Mouse (Mus musculus) forebrain, embryonic 14.5 days (tissue): Measurements from ENCODE around the gene Cep97. TPM values are rescaled to one million over a fixed set of nuclear protein-coding genes. Genes with fewer than 3 reads are reported as not detected.
"Not testable (repeated sequence)": the region's sequence is repeated elsewhere in the genome, so short reads cannot be mapped to it uniquely, and the experiment has no call there.

Experiments
- ATAC-seq: fragments of 200-750 bp; cut with Nextera tagmentation; 2 replicates; pipeline ENCODE4 v1.8.0; 2017; ENCODE audit warnings: mild to moderate bottlenecking, moderate library complexity
- DNase-seq: peaks from one replicate; pipeline ENCODE4 v3.0.0-alpha.2; 2015; ENCODE audit warnings: low spot score
- H3K27ac ChIP-seq: fragments of 300-500 bp; sonication (generic); 2 replicates; pipeline ENCODE4 v1.5.1; 2014; ENCODE audit warnings: low read depth, mild to moderate bottlenecking, control low read depth, low read length, moderate library complexity
- H3K27me3 ChIP-seq: fragments of 300-500 bp; sonication (generic); replicated peaks from 2 replicates; pipeline ENCODE4 v1.6.1; 2014; ENCODE audit warnings: low read length, control low read depth, mixed read lengths; ENCODE audit not compliant: control insufficient read depth, insufficient read depth
- H3K36me3 ChIP-seq: fragments of 300-500 bp; sonication (generic); 2 replicates; pipeline ENCODE4 v1.6.1; 2014; ENCODE audit warnings: low read length, control low read depth; ENCODE audit not compliant: control insufficient read depth, insufficient read depth
- H3K4me1 ChIP-seq: fragments of 300-500 bp; sonication (generic); 2 replicates; pipeline ENCODE4 v1.6.1; 2014; ENCODE audit warnings: antibody characterized with exemption, low read length, control low read depth; ENCODE audit not compliant: control insufficient read depth, insufficient read depth
- H3K4me2 ChIP-seq: fragments of 300-500 bp; sonication (generic); 2 replicates; pipeline ENCODE4 v1.6.1; 2014; ENCODE audit warnings: mild to moderate bottlenecking, control low read depth, low read length
- H3K4me3 ChIP-seq: fragments of 300-500 bp; sonication (generic); 2 replicates; pipeline ENCODE4 v1.5.1; 2014; ENCODE audit warnings: low read depth, low read length, control low read depth
- H3K9ac ChIP-seq: fragments of 300-500 bp; sonication (generic); 2 replicates; pipeline ENCODE4 v1.6.1; 2014; ENCODE audit warnings: mild to moderate bottlenecking, low read length, control low read depth, moderate library complexity
- H3K9me3 ChIP-seq: fragments of 300-500 bp; sonication (generic); replicated peaks from 2 replicates; pipeline ENCODE4 v1.6.1; 2016; ENCODE audit warnings: low read length, control low read depth, mixed read lengths; ENCODE audit not compliant: control insufficient read depth
- WGBS: fragments of 180-500 bp; shearing (Covaris S2); extraction: QIAGEN DNeasy Blood & Tissue Kit; methylation state at CpG from one replicate; pipeline ENCODE4 v1.1.7; 2014; 5-methylcytosine and 5-hydroxymethylcytosine counted together
- polyA plus RNA-seq: library from polyadenylated mRNA; unstranded; fragments of >200 nt; fragmentation: Nextera tagmentation; extraction: Ambion mirVana; gene quantifications from 2 replicates; pipeline ENCODE4 v1.2.1, GENCODE M21; 2014

Gene Cep97
- polyA plus RNA-seq, 1 experiment from 2014 or later: 15.8 TPM

- Histone ChIP-seq H3K9ac (peak overlapping the region; percentile 93), H3K27ac (no peak overlapping the region), H3K27me3 (no peaks in the 10 kb centered on the region), H3K4me1 (peaks cover 6% of the 10 kb centered on the region), H3K4me2 (peak overlapping the region; percentile 91), H3K4me3 (peak overlapping the region; percentile 89), H3K9me3 (no peaks in the 10 kb centered on the region), H3K36me3 (peaks cover 38% of the 10 kb centered on the region)
- DNase-seq: no peak
- 14% methylated on average over 1 of the region's 1 CpGs for WGBS
- ATAC-seq: no peak
These were observed 32.6 kb upstream of the Cep97 start for GRCm38 (mm10) chr16:55967221-55967620.

GRCm38 (mm10) chr16:55966212-55966871, 31.7 kb upstream of the Cep97 start, which contains the start of gene Rpl24:
TSS of gene Rpl24 (plus strand) at chr16:55966275.
- ATAC-seq (peak; percentile 95), DNase-seq (peak; percentile 98)
- peak within 1 kb of the TSS; percentile 93 for H3K9ac ChIP-seq
- no peaks in the 10 kb centered on the region for H3K27me3 ChIP-seq
- under 1% methylated on average over 42 of the region's 42 CpGs for WGBS
- peak within 1 kb of the TSS; percentile 91 for H3K4me2 ChIP-seq
- peak within 1 kb of the TSS; percentile 89 for H3K4me3 ChIP-seq
- peaks cover 30% of the 10 kb centered on the region for H3K36me3 ChIP-seq
- peaks cover 6% of the 10 kb centered on the region for H3K4me1 ChIP-seq
- no peaks in the 10 kb centered on the region for H3K9me3 ChIP-seq
- H3K27ac ChIP-seq: peak within 1 kb of the TSS; percentile 89

- H3K4me1 ChIP-seq: peaks cover 6% of the 10 kb centered on the region
- no peak overlapping the region for H3K4me2 ChIP-seq
- H3K9ac ChIP-seq: no peak overlapping the region
- H3K27ac ChIP-seq: no peak overlapping the region
- peaks cover 10% of the 10 kb centered on the region for H3K36me3 ChIP-seq
- ATAC-seq (no peak), DNase-seq (peak; percentile 34)
- 67% methylated on average over 4 of the region's 4 CpGs for WGBS
- H3K27me3 ChIP-seq: no peaks in the 10 kb centered on the region
- no peak overlapping the region for H3K4me3 ChIP-seq
- H3K9me3 ChIP-seq: no peaks in the 10 kb centered on the region
These were observed 29.7 kb upstream of the Cep97 start for GRCm38 (mm10) chr16:55964126-55964949.

DNA sequence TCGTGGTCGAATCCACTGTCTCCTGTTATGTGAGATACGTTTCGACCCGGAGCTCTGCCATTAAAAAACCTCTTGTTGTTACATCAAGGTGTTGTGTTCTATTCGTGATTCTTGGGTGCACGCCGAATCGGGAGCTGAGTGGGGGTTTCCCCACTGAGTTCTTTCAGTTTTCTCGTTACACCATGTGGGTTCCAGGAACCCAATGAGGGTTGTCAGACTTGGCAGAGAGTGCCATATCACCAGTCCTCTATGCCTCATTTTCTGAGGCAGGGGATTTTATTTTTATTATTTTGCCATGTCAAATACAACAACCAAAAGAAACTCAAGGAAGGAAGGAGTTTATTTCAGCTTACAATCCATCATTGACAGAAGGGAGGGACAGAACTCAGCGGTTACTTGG, 28.4 kb upstream of the Cep97 start:
- H3K36me3 ChIP-seq, H3K27ac ChIP-seq, H3K4me1 ChIP-seq, H3K27me3 ChIP-seq, DNase-seq, H3K4me2 ChIP-seq, H3K9me3 ChIP-seq, ATAC-seq, H3K9ac ChIP-seq, H3K4me3 ChIP-seq: not testable (repeated sequence)
- WGBS: 88% methylated on average over 6 of the region's 11 CpGs

GRCm38 (mm10) chr16:55954196-55954595, 19.5 kb upstream of the Cep97 start:
- H3K27me3 ChIP-seq, ATAC-seq, H3K4me1 ChIP-seq, H3K9ac ChIP-seq, H3K36me3 ChIP-seq, H3K27ac ChIP-seq, H3K4me2 ChIP-seq, DNase-seq, H3K9me3 ChIP-seq, H3K4me3 ChIP-seq: not testable (repeated sequence)
- 91% methylated on average over 9 of the region's 9 CpGs for WGBS

DNA sequence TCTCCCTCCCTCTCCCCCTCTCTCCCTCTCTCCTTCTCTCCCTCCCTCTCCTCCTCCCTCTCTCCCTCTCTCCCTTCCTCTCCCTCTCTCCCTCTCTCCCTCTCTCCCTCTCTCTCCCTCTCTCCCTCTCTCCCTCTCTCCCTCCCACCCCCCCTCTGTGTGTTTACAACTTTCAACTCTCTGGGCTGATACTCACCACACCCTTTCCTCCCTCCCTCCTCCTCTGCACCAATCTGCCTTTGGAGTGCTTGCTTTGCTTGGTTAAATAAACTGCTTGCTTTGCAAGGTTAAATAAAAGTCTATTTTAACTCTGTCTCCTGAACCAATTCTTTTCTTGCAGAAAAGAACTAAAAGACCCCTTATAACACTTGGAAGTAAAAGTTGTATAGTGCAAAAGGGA, 18.1 kb upstream of the Cep97 start:
- ATAC-seq (no peak), DNase-seq (no peak)
- no peak overlapping the region for H3K4me3 ChIP-seq
- H3K9ac ChIP-seq: no peak overlapping the region
- no peaks in the 10 kb centered on the region for H3K4me1 ChIP-seq
- no peak overlapping the region for H3K27ac ChIP-seq
- H3K36me3 ChIP-seq: no peaks in the 10 kb centered on the region
- no peak overlapping the region for H3K4me2 ChIP-seq
- no peaks in the 10 kb centered on the region for H3K9me3 ChIP-seq
- no peaks in the 10 kb centered on the region for H3K27me3 ChIP-seq

GRCm38 (mm10) chr16:55951679-55952327, 17.1 kb upstream of the Cep97 start:
- 77% methylated on average over 7 of the region's 7 CpGs for WGBS
- DNase-seq (no peak), ATAC-seq (no peak)
- no peaks in the 10 kb centered on the region for H3K9me3 ChIP-seq
- H3K4me1 ChIP-seq: no peaks in the 10 kb centered on the region
- no peaks in the 10 kb centered on the region for H3K27me3 ChIP-seq
- H3K36me3 ChIP-seq: no peaks in the 10 kb centered on the region
- no peak overlapping the region for H3K9ac ChIP-seq
- H3K4me2 ChIP-seq: no peak overlapping the region
- H3K4me3 ChIP-seq: no peak overlapping the region
- no peak overlapping the region for H3K27ac ChIP-seq

DNA sequence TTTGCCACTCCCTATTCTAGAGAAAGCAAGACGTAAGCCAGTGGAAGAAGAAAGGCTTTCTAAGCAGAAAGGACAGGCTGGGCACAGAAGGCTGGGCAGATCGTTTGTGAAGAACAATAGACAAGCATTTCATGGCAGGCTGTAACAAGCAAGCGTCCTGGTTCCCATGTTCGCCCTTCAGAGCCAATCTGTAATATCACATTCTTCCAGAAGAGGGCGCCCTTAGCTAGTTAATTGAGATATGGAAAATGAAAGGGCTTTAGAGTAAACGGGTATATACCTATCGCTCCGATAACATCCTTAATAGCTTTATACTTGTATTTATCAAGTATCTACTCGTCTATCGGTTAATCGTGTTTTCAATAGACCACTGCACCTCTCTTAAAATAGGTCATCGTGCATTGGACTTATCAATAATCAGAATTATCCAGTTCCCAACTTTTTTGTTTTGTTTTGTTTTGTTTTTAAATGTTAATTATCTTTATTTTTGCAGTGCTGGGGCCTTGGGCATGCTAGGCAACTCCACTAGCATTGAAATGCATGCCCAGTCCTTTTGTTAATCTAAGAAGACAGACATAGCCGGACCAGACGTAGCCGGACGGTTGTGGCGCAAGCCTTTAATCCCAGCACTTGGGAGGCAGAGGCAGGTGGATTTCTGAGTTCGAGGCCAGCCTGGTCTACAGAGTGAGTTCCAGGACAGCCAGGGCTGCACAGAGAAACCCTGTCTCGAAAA, 16.5 kb upstream of the Cep97 start:
- ATAC-seq: peak; percentile 74
- Histone ChIP-seq H3K4me1 (no peaks in the 10 kb centered on the region), H3K27ac (no peak overlapping the region), H3K4me2 (no peak overlapping the region), H3K27me3 (no peaks in the 10 kb centered on the region), H3K9ac (no peak overlapping the region), H3K9me3 (no peaks in the 10 kb centered on the region), H3K36me3 (no peaks in the 10 kb centered on the region), H3K4me3 (no peak overlapping the region)
- peak; percentile 94 for DNase-seq
- WGBS: 41% methylated on average over 18 of the region's 19 CpGs
